Mouse (Mus musculus) liver, embryonic 16.5 days (tissue): ENCODE data around the gene Kremen2. TPM values are rescaled to one million over a fixed set of nuclear protein-coding genes. Genes with fewer than 3 reads are reported as not detected.

Experiments used
- ATAC-seq: fragments of 200-750 bp; cut with Nextera tagmentation; 2 replicates; pipeline ENCODE4 v1.8.0; 2017; ENCODE audit warnings: low read depth, mild to moderate bottlenecking, moderate number of reproducible peaks, moderate library complexity
- H3K27ac ChIP-seq: fragments of 300-500 bp; sonication (generic); 2 replicates; pipeline ENCODE4 v1.5.1; 2014; ENCODE audit warnings: mild to moderate bottlenecking, low read length
- H3K27me3 ChIP-seq: fragments of 300-500 bp; sonication (generic); 2 replicates; pipeline ENCODE4 v1.6.1; 2014; ENCODE audit warnings: low read depth, low read length, mixed read lengths; ENCODE audit not compliant: control insufficient read depth, insufficient read depth
- H3K36me3 ChIP-seq: fragments of 300-500 bp; sonication (generic); 2 replicates; pipeline ENCODE4 v1.6.1; 2014; ENCODE audit warnings: mild to moderate bottlenecking; ENCODE audit not compliant: control insufficient read depth, insufficient read depth
- H3K4me1 ChIP-seq: fragments of 300-500 bp; sonication (generic); 2 replicates; pipeline ENCODE4 v1.6.1; 2014; ENCODE audit warnings: low read depth, low read length, mixed read lengths; ENCODE audit not compliant: control insufficient read depth
- H3K4me2 ChIP-seq: fragments of 300-500 bp; sonication (generic); 2 replicates; pipeline ENCODE4 v1.6.1; 2014; ENCODE audit warnings: low read depth, low read length, mixed read lengths
- H3K4me3 ChIP-seq: fragments of 300-500 bp; sonication (generic); 2 replicates; pipeline ENCODE4 v1.5.1; 2014; ENCODE audit warnings: low read depth, mild to moderate bottlenecking, low read length
- H3K9ac ChIP-seq: fragments of 300-500 bp; sonication (generic); 2 replicates; pipeline ENCODE4 v1.6.1; 2014; ENCODE audit warnings: low read depth, low read length
- H3K9me3 ChIP-seq: fragments of 300-500 bp; sonication (generic); replicated peaks from 2 replicates; pipeline ENCODE4 v1.6.1; 2016; ENCODE audit warnings: low read length; ENCODE audit not compliant: control insufficient read depth
- WGBS: fragments of 180-500 bp; shearing (Covaris S2); extraction: QIAGEN DNeasy Blood & Tissue Kit; methylation state at CpG from one replicate; pipeline ENCODE4 v1.1.7; 2014; ENCODE audit not compliant: insufficient replicate concordance; 5-methylcytosine and 5-hydroxymethylcytosine counted together
- polyA plus RNA-seq: library from polyadenylated mRNA; unstranded; fragments of >200 nt; fragmentation: Nextera tagmentation; extraction: Ambion mirVana; gene quantifications from 2 replicates; pipeline ENCODE4 v1.2.1, GENCODE M21; 2015

Gene Kremen2
- polyA plus RNA-seq, 1 experiment from 2014 or later = not detected

- H3K27ac ChIP-seq = peak within 1 kb of the TSS; percentile 24; the same call in 1 of the 2 replicates
Measured at GRCm38 (mm10) chr17:23740598-23741021, 5.0 kb downstream of the Kremen2 start, which contains the start of gene Paqr4. Gene Paqr4 (minus strand): TSS chr17:23740867.

GRCm38 (mm10) chr17:23740136-23740584 lies 5.5 kb downstream of the Kremen2 start:
- Histone ChIP-seq H3K36me3 (peaks cover 3% of the 10 kb centered on the region), H3K27ac (peak overlapping the region; percentile 24; the same call in 1 of the 2 replicates), H3K9ac (peak overlapping the region; percentile 70), H3K9me3 (no peaks in the 10 kb centered on the region), H3K4me2 (peak overlapping the region; percentile 97), H3K4me3 (peak overlapping the region; percentile 71), H3K27me3 (peaks cover 75% of the 10 kb centered on the region), H3K4me1 (peaks cover 28% of the 10 kb centered on the region)
- WGBS = under 1% methylated on average over 45 of the region's 46 CpGs
- peak; percentile 87 for ATAC-seq

More at GRCm38 (mm10) chr17:23740598-23741021, 5.0 kb downstream of the Kremen2 start, which contains the start of gene Paqr4:
- peak; percentile 75 for ATAC-seq
- Histone ChIP-seq H3K9me3 (no peaks in the 10 kb centered on the region), H3K4me2 (peak within 1 kb of the TSS; percentile 97), H3K4me3 (peak within 1 kb of the TSS; percentile 71), H3K36me3 (peaks cover 3% of the 10 kb centered on the region), H3K4me1 (peaks cover 29% of the 10 kb centered on the region), H3K9ac (peak within 1 kb of the TSS; percentile 70), H3K27me3 (peaks cover 80% of the 10 kb centered on the region)
- 1% methylated on average over 13 of the region's 13 CpGs for WGBS

GRCm38 (mm10) chr17:23739202-23740135 lies 6.2 kb downstream of the Kremen2 start:
- 3% methylated on average over 48 of the region's 48 CpGs for WGBS
- H3K4me1 ChIP-seq = peaks cover 28% of the 10 kb centered on the region
- H3K9ac ChIP-seq = peak overlapping the region; percentile 70
- H3K36me3 ChIP-seq = peaks cover 3% of the 10 kb centered on the region
- peak overlapping the region; percentile 97 for H3K4me2 ChIP-seq
- peak overlapping the region; percentile 71 for H3K4me3 ChIP-seq
- no peak overlapping the region for H3K27ac ChIP-seq
- H3K9me3 ChIP-seq = no peaks in the 10 kb centered on the region
- no peak; the same call in none of the 2 replicates for ATAC-seq
- peaks cover 68% of the 10 kb centered on the region for H3K27me3 ChIP-seq

- Histone ChIP-seq H3K9ac (no peak overlapping the region), H3K4me2 (0 out of 2 replicates have a peak overlapping the region, but pooled peaks have one; percentile 3), H3K4me1 (peaks cover 28% of the 10 kb centered on the region), H3K27me3 (peaks cover 62% of the 10 kb centered on the region), H3K27ac (no peak overlapping the region), H3K9me3 (no peaks in the 10 kb centered on the region), H3K36me3 (peaks cover 3% of the 10 kb centered on the region), H3K4me3 (peak overlapping the region; percentile 71; the same call in 1 of the 2 replicates)
- 32% methylated on average over 2 of the region's 2 CpGs for WGBS
- no peak for ATAC-seq
Measured at GRCm38 (mm10) chr17:23738836-23739201, 6.8 kb downstream of the Kremen2 start.

- H3K27me3 ChIP-seq = peaks cover 51% of the 10 kb centered on the region
Measured at GRCm38 (mm10) chr17:23737493-23738445, 7.9 kb downstream of the Kremen2 start.

GRCm38 (mm10) chr17:23734341-23734740 lies 11.3 kb downstream of the Kremen2 start:
- no peak overlapping the region for H3K27ac ChIP-seq
- H3K27me3 ChIP-seq = peaks cover 18% of the 10 kb centered on the region
- H3K4me3 ChIP-seq = no peak overlapping the region
- ATAC-seq = no peak
- no peak overlapping the region for H3K4me2 ChIP-seq
- H3K4me1 ChIP-seq = peaks cover 10% of the 10 kb centered on the region
- 83% methylated on average over 1 of the region's 1 CpGs for WGBS
- no peak overlapping the region for H3K9ac ChIP-seq
- H3K9me3 ChIP-seq = no peaks in the 10 kb centered on the region
- peaks cover 3% of the 10 kb centered on the region for H3K36me3 ChIP-seq

More at GRCm38 (mm10) chr17:23737493-23738445, 7.9 kb downstream of the Kremen2 start:
- Histone ChIP-seq H3K9me3 (no peaks in the 10 kb centered on the region), H3K4me3 (no peak overlapping the region), H3K4me2 (no peak overlapping the region), H3K36me3 (peaks cover 3% of the 10 kb centered on the region), H3K27ac (no peak overlapping the region), H3K9ac (no peak overlapping the region), H3K4me1 (peaks cover 28% of the 10 kb centered on the region)
- no peak for ATAC-seq
- WGBS = 75% methylated on average over 15 of the region's 15 CpGs

GRCm38 (mm10) chr17:23730441-23730840 lies 15.2 kb downstream of the Kremen2 start:
- Histone ChIP-seq H3K4me1 (peaks cover 21% of the 10 kb centered on the region), H3K9ac (no peak overlapping the region), H3K36me3 (no peaks in the 10 kb centered on the region; the same call in 1 of the 2 replicates), H3K27me3 (no peaks in the 10 kb centered on the region), H3K27ac (no peak overlapping the region), H3K4me2 (no peak overlapping the region), H3K9me3 (no peaks in the 10 kb centered on the region), H3K4me3 (no peak overlapping the region)
- WGBS = 43% methylated on average over 1 of the region's 1 CpGs
- no peak for ATAC-seq

- Histone ChIP-seq H3K4me1 (peaks cover 22% of the 10 kb centered on the region), H3K9me3 (no peaks in the 10 kb centered on the region), H3K36me3 (no peaks in the 10 kb centered on the region), H3K27ac (peak overlapping the region; percentile 92), H3K4me3 (peak overlapping the region; percentile 88), H3K27me3 (no peaks in the 10 kb centered on the region), H3K4me2 (peak overlapping the region; percentile 85), H3K9ac (peak overlapping the region; percentile 85)
- ATAC-seq = peak; percentile 86
- WGBS = under 1% methylated on average over 20 of the region's 20 CpGs
Measured at GRCm38 (mm10) chr17:23726758-23727142, 18.9 kb downstream of the Kremen2 start.
